Mouse (Mus musculus) layer of hippocampus, postnatal 14 days (tissue): Measurements from ENCODE around the gene Polr2j. TPM values are rescaled to one million over a fixed set of nuclear protein-coding genes. Genes with fewer than 3 reads are reported as not detected.
A peak's percentile ranks its signal among the peaks of the same experiment; 100 is the strongest.

Source experiments
- DNase-seq, 2 experiments: peaks; one replicate each; pipeline ENCODE4 v3.0.0; 2021 to 2022; ENCODE audit warnings: low spot score in 2 of 2, mixed read lengths in 1 of 2
- long read RNA-seq, 2 experiments: library from polyadenylated mRNA; stranded (forward); transcript quantifications; one replicate each; pipeline ENCODE4 v2.0.0; 2021
- total RNA-seq, 2 experiments: library from RNA; stranded (reverse); gene quantifications; 2 replicates each; pipeline ENCODE4 v1.2.3; 2021

Gene Polr2j
- 10 to 100 TPM; 73.6 to 82.2 TPM for total RNA-seq
- long read RNA-seq, experiment 1, transcript Polr2j-201 (4 exons, 646 nt): major isoform, 15 of 20 reads
- long read RNA-seq, experiment 1, partial matches to known transcripts: 1 of 20 reads
- long read RNA-seq, experiment 1, other reads (novel, unspliced or antisense): 2 of 20 reads
- long read RNA-seq, experiment 2, transcript Polr2j-201 (4 exons, 646 nt): major isoform, 70 of 76 reads
- long read RNA-seq, experiment 2, partial matches to known transcripts: 2 of 76 reads
- long read RNA-seq, experiment 2, other reads (novel, unspliced or antisense): 3 of 76 reads

DNA sequence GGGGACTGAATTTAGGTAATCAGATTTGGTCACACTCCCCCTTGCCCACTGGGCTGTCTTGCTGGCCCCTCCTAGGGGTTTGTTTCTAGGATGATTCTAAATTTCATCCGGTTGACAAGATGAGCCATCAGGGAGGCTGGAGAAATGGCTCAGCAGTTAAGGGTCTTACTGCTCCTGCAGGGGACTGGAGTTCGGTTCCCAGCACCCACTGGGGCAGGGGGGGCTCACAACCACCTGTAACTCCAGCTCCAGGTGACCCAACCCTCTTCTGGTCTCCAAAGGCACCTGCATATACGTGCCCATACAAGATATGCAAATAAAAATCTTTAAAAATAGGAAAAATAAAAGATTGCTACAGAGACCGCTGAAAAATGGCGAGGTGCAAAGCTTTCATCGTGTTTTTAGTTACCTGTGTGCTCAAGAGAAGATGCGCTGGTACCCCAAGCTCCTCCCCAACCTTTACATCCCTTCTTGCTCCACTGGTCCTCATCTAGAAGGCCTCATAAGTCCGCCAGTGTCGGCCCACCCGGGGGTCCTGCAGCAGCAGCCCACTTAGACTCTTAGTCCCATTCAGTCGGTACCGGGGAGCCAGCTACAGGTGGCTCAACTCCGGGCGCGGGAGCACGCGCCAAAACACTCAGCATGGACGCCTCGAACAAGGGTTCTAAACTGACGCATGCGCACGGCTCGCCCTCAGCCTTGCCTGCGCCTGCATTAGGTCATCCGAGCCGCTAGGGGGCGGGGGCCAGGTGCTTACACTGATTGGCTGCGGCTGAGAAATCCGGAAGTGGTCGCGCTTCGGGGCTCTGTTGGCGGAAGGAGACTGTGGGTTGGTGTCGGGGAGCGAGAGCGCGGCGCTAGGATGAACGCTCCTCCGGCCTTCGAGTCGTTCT, at the start of gene Polr2j:
Gene Polr2j (plus strand): TSS at position 741 of the 893 bp plus-strand sequence.
- peak; percentile 97 to 98 for DNase-seq

- no peak for DNase-seq
These were observed 47.0 kb upstream of the Polr2j start for GRCm38 (mm10) chr5:136069411-136069810.

DNA sequence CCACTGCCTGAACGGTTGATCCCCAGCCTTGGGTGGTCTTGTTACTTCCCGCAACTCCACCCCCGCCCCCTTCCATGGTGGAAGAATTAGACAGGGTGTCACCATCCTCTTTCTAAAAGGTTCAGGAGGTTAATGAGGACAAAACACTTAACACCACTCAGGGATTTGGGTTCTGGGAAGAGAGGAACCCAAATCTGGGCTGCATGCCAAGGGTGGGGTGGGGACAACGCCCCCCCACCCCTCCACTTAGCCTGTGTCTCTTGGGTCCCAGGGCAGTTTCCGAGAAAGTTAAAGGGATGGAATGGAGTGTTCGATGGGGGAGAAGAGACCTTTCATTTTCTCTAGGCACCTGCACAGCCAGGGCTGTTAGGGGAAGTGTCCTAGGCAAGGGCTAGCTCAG, 43.4 kb upstream of the Polr2j start:
- no peak for DNase-seq

- DNase-seq: no peak
These were observed 42.9 kb upstream of the Polr2j start for GRCm38 (mm10) chr5:136073526-136073925.

DNA sequence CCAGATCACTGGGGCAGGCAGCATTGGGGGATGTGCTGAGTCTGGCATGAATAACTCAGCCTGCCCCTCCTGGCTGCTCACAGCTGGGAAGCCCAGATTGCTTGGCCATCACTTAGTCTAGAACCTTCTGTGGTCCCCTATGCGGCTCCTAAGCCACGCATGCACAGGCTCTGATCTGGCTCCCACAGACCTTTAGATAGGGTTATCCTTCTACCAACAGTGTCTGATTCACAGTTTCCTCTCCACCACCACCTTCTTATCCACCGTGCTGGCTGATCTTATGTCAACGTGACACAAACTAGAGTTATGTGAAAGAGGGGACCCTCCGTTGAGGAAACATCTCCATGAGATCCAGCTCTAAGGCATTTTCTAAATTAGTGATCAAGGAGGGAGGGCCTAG, 41.4 kb upstream of the Polr2j start:
- DNase-seq: no peak

DNA sequence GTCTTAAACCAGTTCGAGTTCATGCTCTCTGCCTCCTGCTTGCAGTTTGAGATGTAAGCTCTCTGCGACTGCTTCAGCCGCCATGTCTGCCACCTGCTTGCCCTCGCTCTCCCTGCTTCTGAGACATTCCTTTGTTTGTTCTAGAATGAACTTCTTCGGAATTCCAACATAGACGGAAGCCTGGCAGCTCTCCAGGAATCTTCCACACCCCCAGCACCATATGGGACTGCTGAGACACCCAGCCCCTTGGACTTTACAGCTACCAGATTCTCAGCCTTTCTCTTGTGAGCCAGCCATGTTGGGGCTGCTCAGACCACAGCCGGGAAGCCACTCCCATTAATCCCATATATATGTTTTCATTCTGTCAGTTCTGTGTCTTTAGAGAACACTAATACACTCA, 40.1 kb upstream of the Polr2j start:
- DNase-seq: peak in 1 of 2 experiments; percentile 39

- no peak for DNase-seq
These were observed 39.4 kb upstream of the Polr2j start for GRCm38 (mm10) chr5:136077001-136077550.

DNA sequence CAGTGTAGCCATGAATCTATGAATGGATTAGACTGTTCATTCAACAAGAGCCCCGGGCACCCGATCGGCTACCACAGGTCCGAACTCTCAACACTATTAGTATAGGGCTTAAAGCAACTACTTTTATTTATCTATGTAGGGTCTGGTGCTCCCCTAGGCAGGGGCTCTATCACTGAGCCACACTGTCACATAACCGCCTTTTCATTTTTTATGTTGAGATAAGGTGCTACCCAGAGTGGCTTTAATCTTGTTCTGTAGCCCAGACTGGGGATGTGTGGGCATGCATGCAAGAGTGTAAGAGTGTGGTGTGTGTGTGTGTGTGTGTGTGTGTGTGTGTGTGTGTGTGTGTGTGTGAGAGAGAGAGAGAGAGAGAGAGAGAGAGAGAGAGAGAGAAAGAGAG, 38.3 kb upstream of the Polr2j start:
- no peak for DNase-seq

- no peak for DNase-seq
These were observed 34.1 kb upstream of the Polr2j start for GRCm38 (mm10) chr5:136082345-136082744.

DNA sequence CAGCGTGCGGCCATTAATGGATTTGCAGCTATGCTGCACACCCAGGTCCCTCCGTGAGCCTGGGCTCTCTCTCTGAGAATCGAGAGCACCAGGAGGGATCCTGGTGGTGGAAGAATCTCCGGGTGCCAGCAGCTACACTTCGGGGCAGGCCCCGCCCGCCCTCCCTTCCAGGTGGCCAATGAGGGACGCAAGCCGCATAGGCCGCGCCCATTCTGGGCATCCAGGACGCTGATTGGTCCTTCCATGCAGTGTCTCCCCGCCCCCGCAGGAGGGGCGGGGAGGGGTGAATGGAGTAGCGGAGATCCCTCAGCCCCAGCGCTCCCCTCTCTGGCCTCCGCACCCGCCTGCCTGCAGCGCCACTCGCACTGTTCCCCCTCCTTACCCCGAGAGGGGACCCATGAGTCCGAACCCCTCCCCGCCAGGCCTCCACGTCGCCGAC, 32.7 kb upstream of the Polr2j start, which contains the start of gene Rasa4:
Gene Rasa4 (plus strand): TSS at position 248 of the 439 bp plus-strand sequence.
- DNase-seq: peak; percentile 84 to 94

- DNase-seq: no peak
These were observed 32.1 kb upstream of the Polr2j start for GRCm38 (mm10) chr5:136084144-136084881.

- DNase-seq: no peak
These were observed 31.4 kb upstream of the Polr2j start for GRCm38 (mm10) chr5:136084891-136085651.

DNA sequence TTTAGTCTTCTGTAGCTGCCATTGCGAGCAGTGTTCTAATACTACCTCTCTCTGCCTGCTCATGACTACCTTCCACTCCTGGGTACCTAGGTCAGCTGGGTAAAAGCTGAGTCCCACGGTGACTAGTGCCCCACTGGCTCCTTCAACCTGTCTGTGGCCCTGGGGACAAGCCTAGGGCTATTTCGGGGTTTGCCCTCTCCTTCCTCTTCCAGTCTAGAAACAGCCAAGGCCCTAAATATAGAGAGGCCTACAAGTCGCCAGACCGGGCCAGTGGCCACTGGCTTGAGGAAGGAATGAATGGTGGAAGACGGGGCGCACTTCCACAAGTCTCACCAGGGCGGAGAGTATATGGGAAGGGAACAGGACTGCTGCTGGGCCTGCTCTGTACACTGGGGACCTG, 30.1 kb upstream of the Polr2j start:
- no peak for DNase-seq

- DNase-seq: no peak
These were observed 27.4 kb upstream of the Polr2j start for GRCm38 (mm10) chr5:136088821-136089575.

DNA sequence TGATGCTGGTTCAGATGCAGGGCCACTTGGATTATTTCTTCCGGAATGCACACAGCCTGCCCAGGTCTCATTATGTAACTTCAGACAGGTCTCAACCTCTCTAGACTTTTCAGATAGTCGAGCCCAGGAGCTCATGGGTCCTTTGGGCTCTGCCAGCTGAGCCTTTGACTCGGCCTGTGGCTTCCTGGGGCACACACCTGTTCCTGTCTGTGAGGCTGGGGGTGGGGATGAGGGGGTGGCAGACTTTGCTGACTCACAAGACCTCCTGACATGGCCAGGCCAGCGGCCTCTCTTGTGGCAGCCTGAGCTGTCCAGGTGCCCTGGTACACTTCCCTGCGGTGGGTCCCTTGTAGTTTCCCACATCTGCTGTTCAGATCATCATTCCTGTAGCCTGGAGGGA, 24.5 kb upstream of the Polr2j start:
- no peak for DNase-seq

GRCm38 (mm10) chr5:136094249-136095010, 22.0 kb upstream of the Polr2j start:
- no peak for DNase-seq

DNA sequence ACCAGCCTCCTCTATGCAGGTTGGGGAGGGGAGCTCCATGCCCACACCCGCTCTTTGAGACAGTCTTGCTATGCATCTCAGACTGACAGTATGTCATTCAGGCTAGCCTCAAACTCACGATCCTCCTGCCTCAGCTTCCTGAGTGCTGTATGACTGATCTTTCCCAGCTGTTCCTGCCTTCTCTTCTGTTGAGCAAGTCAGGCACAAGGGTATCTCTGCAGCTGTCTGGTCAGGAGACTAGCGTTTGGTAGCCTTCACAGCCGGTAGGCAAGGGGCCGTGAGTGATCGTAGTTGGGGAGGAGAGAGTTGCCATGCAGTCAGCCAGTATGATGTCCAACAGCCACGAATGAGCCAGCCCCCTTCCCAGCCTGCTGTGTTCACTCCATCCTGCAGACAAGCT, 21.3 kb upstream of the Polr2j start:
- no peak for DNase-seq

DNA sequence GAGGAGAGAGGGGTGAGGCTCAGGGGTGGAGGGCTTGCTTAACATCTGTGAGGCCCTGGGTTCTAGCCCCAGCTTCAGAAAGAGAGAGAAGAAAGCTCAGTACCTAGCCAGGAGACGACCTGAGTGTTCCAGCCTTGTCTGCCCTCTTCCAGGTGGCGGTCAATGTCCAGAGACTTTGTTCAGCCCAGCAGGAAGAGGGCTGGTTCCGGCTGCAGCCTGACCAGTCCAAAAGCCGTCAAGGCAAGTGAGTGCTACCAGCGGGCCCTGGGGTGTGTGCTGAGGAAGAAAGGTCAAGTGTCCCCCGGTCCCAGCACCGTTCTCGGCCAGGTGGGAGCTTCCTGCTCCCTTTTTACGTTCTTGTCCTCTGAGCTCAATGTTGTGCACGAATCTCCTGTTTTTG, 17.9 kb upstream of the Polr2j start:
- DNase-seq: no peak
